Mouse (Mus musculus) C3H10T1/2 (cell line): ENCODE results near the gene Tyr. TPM values are rescaled to one million over a fixed set of nuclear protein-coding genes. Genes with fewer than 3 reads are reported as not detected.

Experiments used
- polyA plus RNA-seq, 2 experiments: library from polyadenylated mRNA; unstranded; fragments of >200 nt; fragmentation: generic; extraction: Trizol; gene quantifications; one replicate each; pipeline ENCODE4 v1.2.1; 2012; ENCODE audit warnings: missing spikeins in 2 of 2

Gene Tyr
- polyA plus RNA-seq = under 1 TPM in 1 of 2 experiments, not detected in 1; 0.01 TPM

GRCm38 (mm10) chr7:87493412-87493811 lies at the start of gene Tyr:
TSS of gene Tyr (minus strand) at chr7:87493512.

Other genes with a start within 250 kb of the Tyr start
- under 1 TPM; 0.09 to 0.53 TPM for gene Nox4, start 247.4 kb downstream of the Tyr start, polyA plus RNA-seq
- gene Grm5, start 90.7 kb upstream of the Tyr start, polyA plus RNA-seq = not detected